In genomic region chr11:69913554-69914371, GRCm38 (mm10) we compare ENCODE assay signal across 8 mouse cellular contexts. TPM values are rescaled to one million over a fixed set of nuclear protein-coding genes. Genes with fewer than 3 reads are reported as not detected.
DNase-seq lines count a peak whose midpoint lies in the region; ATAC-seq lines count a peak whose summit lies in the region.

Gps2 (plus strand) TSS chr11:69913888.

- peak; percentile 90 for ATAC-seq in lung, embryonic 16.5 days (ENCODE audit: low read depth)

- peak within 1 kb of the TSS; percentile 95 for H3K27ac ChIP-seq in hindbrain, embryonic 10.5 days
- H3K27ac ChIP-seq in lung, embryonic 16.5 days (ENCODE audit: low read length), result peak within 1 kb of the TSS; percentile 82

- peak within 1 kb of the TSS; percentile 93 for H3K4me2 ChIP-seq in lung, embryonic 16.5 days (ENCODE audit: low read depth, low read length)

- no peaks in the 10 kb centered on the region for H3K9me3 ChIP-seq in hindbrain, embryonic 10.5 days
- H3K9me3 ChIP-seq in lung, embryonic 16.5 days (ENCODE audit: control insufficient read depth, low read length), result no peaks in the 10 kb centered on the region

- no peaks in the 10 kb centered on the region for H3K27me3 ChIP-seq in hindbrain, embryonic 10.5 days (ENCODE audit: insufficient read depth, poor library complexity, severe bottlenecking)
- no peaks in the 10 kb centered on the region for H3K27me3 ChIP-seq in lung, embryonic 16.5 days (ENCODE audit: control insufficient read depth, insufficient read depth, low read depth, low read length)

- 2% methylated on average over 61 of the region's 61 CpGs for WGBS in hindbrain, embryonic 10.5 days
- WGBS in lung, embryonic 16.5 days, result 2% methylated on average over 57 of the region's 61 CpGs

- H3K36me3 ChIP-seq in hindbrain, embryonic 10.5 days, result peaks cover 90% of the 10 kb centered on the region
- peaks cover 68% of the 10 kb centered on the region for H3K36me3 ChIP-seq in lung, embryonic 16.5 days (ENCODE audit: control insufficient read depth, insufficient read depth, low read length)

- peak within 1 kb of the TSS; percentile 85 for H3K9ac ChIP-seq in lung, embryonic 16.5 days (ENCODE audit: low read length)

- peaks cover 52% of the 10 kb centered on the region for H3K4me1 ChIP-seq in hindbrain, embryonic 10.5 days (replicated peaks)
- peaks cover 23% of the 10 kb centered on the region for H3K4me1 ChIP-seq in lung, embryonic 16.5 days (replicated peaks; ENCODE audit: control insufficient read depth, insufficient read depth, low read length)

- peak within 1 kb of the TSS; percentile 99 for H3K4me3 ChIP-seq in hindbrain, embryonic 10.5 days
- H3K4me3 ChIP-seq in lung, embryonic 16.5 days (ENCODE audit: low read length), result peak within 1 kb of the TSS; percentile 98

- peak; percentile 95 for DNase-seq in NIH3T3 (ENCODE audit: low read depth)
- peak; percentile 93 for DNase-seq in cerebellum, adult 9-11 months
- DNase-seq in frontal cortex, adult 2 months (ENCODE audit: extremely low spot score in 1 of 2, low spot score in 1 of 2), result peak; percentile 88 to 96
- DNase-seq in hindbrain, embryonic 10.5 days (ENCODE audit: low spot score), result peak; percentile 96
- peak; percentile 94 for DNase-seq in layer of hippocampus, adult 9-11 months
- DNase-seq in ovary, postnatal 10 days (ENCODE audit: low spot score), result peak; percentile 97
- peak; percentile 92 for DNase-seq in thymus, postnatal 0 days (ENCODE audit: low spot score)

RNA-seq across cellular contexts. Expression of gene Gps2, which starts in this region (rescaled TPM):
- 64.6 and 69.0 TPM in 2 replicates for polyA plus RNA-seq in frontal cortex, adult 2 months (2012; rRNA removed)
- polyA plus RNA-seq in hindbrain, embryonic 10.5 days (2016; fragmentation: Nextera tagmentation; extraction: Ambion mirVana), result 96.8 and 105 TPM in 2 replicates
- 85.1 and 87.8 TPM in 2 replicates for polyA plus RNA-seq in lung, embryonic 16.5 days (2015; fragmentation: Nextera tagmentation; extraction: Ambion mirVana)
- 94.8 and 106 TPM in 2 replicates for polyA plus RNA-seq in thymus, postnatal 0 days (2015; fragmentation: Nextera tagmentation; extraction: Ambion mirVana)

Comparison
In these comparisons a context has a peak if more than half of its experiments do, and no peak if none do; other contexts are left out.
1. Peak in every context shown above with its lines: DNase-seq, ATAC-seq, H3K4me3 ChIP-seq and H3K27ac ChIP-seq.